In the genomic region with DNA sequence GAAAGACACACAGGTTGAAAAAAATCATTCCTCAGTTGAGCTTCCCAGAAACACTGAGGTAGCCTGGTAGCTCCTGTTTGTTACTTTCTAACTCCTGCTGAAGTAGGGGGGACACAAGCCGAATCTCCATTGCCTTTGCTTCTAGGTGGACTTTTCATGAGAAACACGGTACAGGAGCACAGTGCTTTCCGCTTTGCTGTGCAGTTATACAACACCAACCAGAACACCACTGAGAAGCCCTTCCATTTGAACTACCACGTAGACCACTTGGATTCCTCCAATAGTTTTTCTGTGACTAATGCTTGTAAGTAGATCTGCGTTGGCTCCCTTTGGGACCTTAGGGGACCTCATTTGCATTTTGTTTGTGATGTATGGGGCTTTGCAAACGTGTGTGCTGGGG, we compare ENCODE assay signal across 8 mouse cellular contexts. TPM values are rescaled to one million over a fixed set of nuclear protein-coding genes. Genes with fewer than 3 reads are reported as not detected.
DNase-seq lines count a peak whose midpoint lies in the region; ATAC-seq lines count a peak whose summit lies in the region.

No protein-coding gene starts in this region.

- intact Hi-C loops in left cerebral cortex, postnatal 4 days (cut with DNase I): no loop called here

- 0 out of 2 replicates have a peak overlapping the region, but pooled peaks have one; percentile 37 for H3K4me3 ChIP-seq in neural tube, embryonic 11.5 days (ENCODE audit: low read depth, low read length)
- peak overlapping the region; percentile 47 for H3K4me3 ChIP-seq in limb, embryonic 13.5 days

- WGBS in neural tube, embryonic 11.5 days: 19% methylated on average over 6 of the region's 6 CpGs
- 14% methylated on average over 6 of the region's 6 CpGs for WGBS in limb, embryonic 13.5 days

- H3K4me2 ChIP-seq in neural tube, embryonic 11.5 days (ENCODE audit: low read depth): peak overlapping the region; percentile 63
- peak overlapping the region; percentile 73 for H3K4me2 ChIP-seq in limb, embryonic 13.5 days (replicated peaks)

- no peaks in the 10 kb centered on the region for H3K36me3 ChIP-seq in neural tube, embryonic 11.5 days (ENCODE audit: control insufficient read depth, insufficient read depth, low read length)
- no peaks in the 10 kb centered on the region for H3K36me3 ChIP-seq in limb, embryonic 13.5 days

- no peaks in the 10 kb centered on the region for H3K4me1 ChIP-seq in neural tube, embryonic 11.5 days (ENCODE audit: control insufficient read depth, insufficient read depth, low read length)
- H3K4me1 ChIP-seq in limb, embryonic 13.5 days: no peaks in the 10 kb centered on the region

- no peak for ATAC-seq in neural tube, embryonic 11.5 days (ENCODE audit: insufficient read depth, low FRiP score, low TSS enrichment)
- no peak for ATAC-seq in limb, embryonic 13.5 days (ENCODE audit: low FRiP score, low read depth)

- H3K9me3 ChIP-seq in neural tube, embryonic 11.5 days (ENCODE audit: control insufficient read depth, low read length): no peaks in the 10 kb centered on the region
- H3K9me3 ChIP-seq in limb, embryonic 13.5 days: no peaks in the 10 kb centered on the region

- peak; percentile 25 to 65 for DNase-seq in adrenal gland, adult (ENCODE audit: inconsistent age in 2 of 2, low spot score in 1 of 2)
- DNase-seq in adrenal gland, postnatal 4 days (ENCODE audit: low spot score in 2 of 2): no peak
- DNase-seq in neural tube, embryonic 11.5 days (ENCODE audit: low spot score): peak; percentile 10
- DNase-seq in neural tube, embryonic 10.5 days (ENCODE audit: extremely low spot score, low spot score): no peak
- no peak for DNase-seq in right cerebral cortex, adult 18-20 months
- DNase-seq in left cerebral cortex, postnatal 4 days: no peak
- no peak for DNase-seq in adrenal gland, postnatal 10 days

- H3K27ac ChIP-seq in neural tube, embryonic 11.5 days (ENCODE audit: low read depth, low read length): no peak overlapping the region
- H3K27ac ChIP-seq in limb, embryonic 13.5 days: no peak overlapping the region

- H3K9ac ChIP-seq in neural tube, embryonic 11.5 days (ENCODE audit: low read length): no peak overlapping the region
- H3K9ac ChIP-seq in limb, embryonic 13.5 days: no peak overlapping the region

- no peaks in the 10 kb centered on the region for H3K27me3 ChIP-seq in neural tube, embryonic 11.5 days (ENCODE audit: control insufficient read depth, insufficient read depth, low read length)
- H3K27me3 ChIP-seq in limb, embryonic 13.5 days: peaks cover 9% of the 10 kb centered on the region; the same call in 1 of the 2 replicates

RNA-seq across cellular contexts. Expression of gene Gria3, which starts 2.0 kb away (rescaled TPM):
- total RNA-seq in adrenal gland, postnatal 4 days (2021): 10 to 100 TPM; 24.3 to 25.8 TPM
- 2.9 and 3.9 TPM in 2 replicates for polyA plus RNA-seq in neural tube, embryonic 11.5 days (2014; fragmentation: Nextera tagmentation; extraction: Ambion mirVana)
- polyA plus RNA-seq in limb, embryonic 13.5 days (2015; fragmentation: Nextera tagmentation; extraction: Ambion mirVana): 7.1 and 7.3 TPM in 2 replicates
- total RNA-seq in left cerebral cortex, postnatal 4 days (2021): 10 to 100 TPM; 70.6 to 71.6 TPM
- total RNA-seq in adrenal gland, postnatal 10 days (2021): 10 to 100 TPM; 11.6 to 16.2 TPM

Comparison
In these comparisons a context has a peak if more than half of its experiments do, and no peak if none do; other contexts are left out.
1. DNase-seq: peak in adrenal gland, adult (2 of 2) and neural tube, embryonic 11.5 days (single experiment); none in adrenal gland, postnatal 4 days (0 of 2), neural tube, embryonic 10.5 days (single experiment), right cerebral cortex, adult 18-20 months (single experiment), left cerebral cortex, postnatal 4 days (single experiment) and adrenal gland, postnatal 10 days (single experiment).